Mouse (Mus musculus) cerebral cortex, adult 2 months (tissue): ENCODE data around the gene Srsf6.

Experiments used
- WGBS: fragments of 180-500 bp; shearing (Covaris S2); methylation state at CpG from one replicate; pipeline ENCODE4 v1.1.7; 2018; 5-methylcytosine and 5-hydroxymethylcytosine counted together

Srsf6 gene

DNA sequence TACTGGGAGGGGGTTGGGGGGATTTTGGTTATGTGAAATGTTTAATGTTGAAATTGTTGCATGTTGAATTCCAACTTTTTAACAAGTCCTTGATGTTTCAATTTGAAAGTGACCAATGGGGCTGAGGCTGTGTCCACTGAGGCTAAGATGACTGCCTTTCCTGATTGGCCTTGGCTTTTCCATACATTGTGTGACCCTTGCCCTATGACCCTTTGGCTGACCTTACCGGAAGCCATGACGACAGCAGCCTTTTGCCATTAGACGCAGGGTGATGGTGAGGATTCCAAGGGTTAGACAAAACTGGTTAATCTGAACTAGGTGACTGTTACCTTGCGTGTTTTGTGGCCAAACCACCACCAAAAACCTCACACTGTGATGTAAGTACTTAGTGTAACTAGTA, 1.4 kb downstream of the Srsf6 start:
- WGBS: 55% methylated on average over 4 of the region's 4 CpGs

- 92% methylated on average over 19 of the region's 19 CpGs for WGBS
These were observed 3.1 kb downstream of the Srsf6 start for GRCm38 (mm10) chr2:162934421-162934820.

DNA sequence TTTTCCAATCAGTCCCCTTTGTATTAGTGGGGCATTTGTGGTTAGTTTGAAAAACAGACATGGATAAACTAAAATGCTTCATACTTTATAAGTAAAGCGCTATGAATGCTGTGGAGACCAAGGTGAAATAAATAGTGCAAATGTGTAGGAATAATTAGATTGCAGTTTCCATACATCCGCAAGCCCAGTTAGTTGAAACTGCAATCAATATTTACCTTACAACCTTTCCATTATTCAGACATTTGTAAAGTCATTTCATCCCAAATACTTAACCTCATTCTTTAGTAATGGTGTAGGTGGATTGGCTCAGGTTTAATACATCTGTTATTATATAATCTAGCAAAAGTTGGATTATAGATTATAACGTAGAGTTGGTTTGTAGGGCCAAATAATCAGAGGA, 4.4 kb downstream of the Srsf6 start:
- WGBS: 83% methylated on average over 3 of the region's 3 CpGs

GRCm38 (mm10) chr2:162939562-162939961, 8.2 kb downstream of the Srsf6 start:
- 50% methylated on average over 1 of the region's 1 CpGs for WGBS

DNA sequence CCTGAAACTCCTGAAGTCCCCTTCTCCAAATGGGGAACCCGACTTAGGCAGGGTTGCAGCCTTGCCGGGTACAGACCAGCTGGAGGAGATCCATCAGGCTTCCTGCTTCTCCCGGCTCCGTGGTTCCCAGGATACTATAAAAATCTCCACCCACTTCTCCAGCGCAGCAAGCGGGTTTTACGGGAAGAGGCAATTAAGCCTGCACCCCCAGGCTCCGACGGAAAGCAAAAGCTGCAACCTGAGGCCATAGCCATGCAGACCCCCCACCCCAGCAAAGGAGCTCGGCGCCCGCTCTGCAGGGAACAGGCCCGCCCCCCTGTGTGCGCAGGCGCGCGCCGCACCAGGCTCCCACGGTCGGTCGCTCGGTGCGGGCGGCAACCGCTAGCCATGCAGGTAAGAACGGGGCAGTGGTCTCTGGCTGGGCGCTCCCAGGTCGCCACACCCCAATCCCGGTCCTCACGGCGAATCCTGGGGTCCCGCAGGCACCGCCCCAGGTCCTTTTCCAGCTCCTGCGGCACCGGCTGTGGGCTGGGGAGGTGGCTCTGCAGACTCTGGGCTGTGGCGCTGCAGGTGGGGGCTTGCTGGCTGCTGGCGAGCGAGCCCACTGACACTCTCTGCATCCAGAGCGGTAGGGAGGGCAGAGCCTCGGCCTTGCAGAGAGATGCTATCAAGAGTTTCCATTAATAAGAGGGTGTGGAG, 12.0 kb downstream of the Srsf6 start, which contains the start of gene L3mbtl1:
TSS of gene L3mbtl1 (plus strand) at position 325 of the 699 bp plus-strand sequence.
- WGBS: 1% methylated on average over 40 of the region's 40 CpGs

DNA sequence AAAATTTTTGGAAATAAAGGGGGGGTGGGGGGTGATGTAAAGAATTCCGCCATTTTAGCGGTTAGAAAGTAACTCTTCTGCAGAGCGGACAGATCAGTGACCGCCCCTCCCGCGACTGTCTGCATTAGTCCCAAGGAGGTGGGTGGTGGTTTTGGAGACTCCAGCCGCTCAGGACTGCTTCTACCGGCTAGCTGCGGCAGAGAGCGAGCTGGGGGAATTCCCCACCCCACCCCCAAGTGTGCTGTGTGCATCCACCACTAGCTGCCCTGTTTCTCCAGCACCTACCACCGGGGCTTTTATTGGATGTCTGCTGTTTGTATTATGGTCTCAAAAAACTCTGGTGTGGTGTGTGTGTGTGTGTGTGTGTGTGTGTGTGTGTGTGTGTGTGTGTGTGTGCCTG, 12.6 kb downstream of the Srsf6 start:
- WGBS: 7% methylated on average over 11 of the region's 11 CpGs

DNA sequence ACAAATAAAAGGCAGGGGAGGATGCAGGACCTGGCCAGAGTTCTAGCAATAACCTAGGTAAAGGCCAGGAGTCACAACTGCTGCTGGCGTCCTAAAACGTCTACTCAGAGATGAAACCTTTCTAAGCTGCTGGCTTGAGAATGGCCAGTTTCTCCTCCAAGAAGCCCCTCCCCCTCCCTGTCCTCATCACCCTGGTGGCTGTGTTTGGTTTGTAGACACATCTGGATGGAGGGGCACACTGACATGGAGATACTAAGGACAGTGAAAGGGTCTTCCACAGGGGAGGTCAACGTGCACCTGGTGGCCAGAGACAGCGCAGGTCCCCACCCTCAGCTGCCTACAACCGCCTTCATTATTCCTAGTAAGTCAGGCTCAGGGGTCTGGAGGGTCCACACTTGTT, 15.6 kb downstream of the Srsf6 start:
- WGBS: 90% methylated on average over 5 of the region's 5 CpGs

DNA sequence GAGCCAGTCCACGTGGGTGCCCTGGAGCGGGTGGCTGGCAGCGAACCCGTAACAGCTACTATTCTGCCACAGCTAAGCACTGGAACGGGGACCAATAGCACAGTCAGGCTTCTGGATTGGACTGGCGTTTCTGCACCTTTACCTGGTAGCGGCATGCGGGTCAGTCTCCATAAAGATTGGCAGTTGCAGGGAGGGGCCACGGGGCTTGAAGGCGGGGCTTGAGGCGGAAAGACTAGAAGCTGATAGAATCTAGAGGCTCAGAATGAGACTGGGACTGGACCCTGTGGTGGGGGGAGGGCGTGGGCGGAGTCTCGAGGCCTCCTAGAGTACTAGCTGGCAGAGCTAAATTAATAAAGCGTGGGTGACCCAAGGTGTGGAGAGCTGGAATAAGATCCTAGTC, 16.4 kb downstream of the Srsf6 start:
- WGBS: 37% methylated on average over 15 of the region's 15 CpGs

- WGBS: 56% methylated on average over 14 of the region's 14 CpGs
These were observed 16.9 kb downstream of the Srsf6 start for GRCm38 (mm10) chr2:162948221-162948620.

GRCm38 (mm10) chr2:162950776-162951175, 19.4 kb downstream of the Srsf6 start:
- WGBS: 89% methylated on average over 2 of the region's 2 CpGs

GRCm38 (mm10) chr2:162956843-162957242, 25.5 kb downstream of the Srsf6 start:
- 100% methylated on average over 2 of the region's 2 CpGs for WGBS

GRCm38 (mm10) chr2:162961321-162961720, 30.0 kb downstream of the Srsf6 start:
- 72% methylated on average over 9 of the region's 10 CpGs for WGBS

DNA sequence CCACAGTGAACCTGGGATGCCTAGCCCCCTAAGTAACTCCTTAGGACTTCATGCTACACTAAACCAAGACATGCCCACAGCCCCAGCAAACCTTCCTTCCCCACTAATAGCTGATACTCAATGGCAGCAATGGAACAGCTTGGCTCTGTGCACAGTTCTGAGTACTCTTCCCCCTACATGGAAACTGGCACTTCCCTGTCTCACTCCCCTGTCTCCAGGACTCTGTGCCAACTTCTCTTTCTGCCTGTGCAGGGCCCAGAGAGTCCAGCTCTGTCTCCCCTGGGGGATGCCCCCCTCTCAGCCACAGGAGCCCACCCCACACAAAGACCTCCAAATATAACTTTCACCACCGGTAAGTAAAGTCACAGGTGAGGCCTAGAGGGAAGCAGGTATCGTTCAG, 35.4 kb downstream of the Srsf6 start:
- WGBS: 94% methylated on average over 2 of the region's 2 CpGs

DNA sequence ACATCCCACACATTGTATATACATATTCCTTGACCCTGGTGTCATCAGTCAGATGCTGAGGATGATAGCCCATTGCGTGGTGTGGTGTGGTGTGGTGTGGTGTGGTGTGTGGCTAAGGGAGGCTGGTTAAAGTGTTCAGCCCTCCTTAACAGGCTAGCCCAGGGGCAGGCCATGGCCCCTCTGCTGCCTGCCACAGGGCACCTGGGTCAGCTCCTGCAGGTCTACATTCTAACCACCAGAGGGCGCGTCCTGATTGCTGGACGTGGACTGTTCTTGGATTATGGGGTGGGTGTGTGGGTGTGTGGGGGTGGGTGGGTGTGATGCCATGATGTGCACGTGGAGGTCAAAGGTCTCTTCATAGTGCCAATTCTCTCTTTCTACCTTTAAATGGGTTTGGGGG, 37.0 kb downstream of the Srsf6 start:
- whole genome bisulfite sequencing: 18% methylated on average over 5 of the region's 5 CpGs

DNA sequence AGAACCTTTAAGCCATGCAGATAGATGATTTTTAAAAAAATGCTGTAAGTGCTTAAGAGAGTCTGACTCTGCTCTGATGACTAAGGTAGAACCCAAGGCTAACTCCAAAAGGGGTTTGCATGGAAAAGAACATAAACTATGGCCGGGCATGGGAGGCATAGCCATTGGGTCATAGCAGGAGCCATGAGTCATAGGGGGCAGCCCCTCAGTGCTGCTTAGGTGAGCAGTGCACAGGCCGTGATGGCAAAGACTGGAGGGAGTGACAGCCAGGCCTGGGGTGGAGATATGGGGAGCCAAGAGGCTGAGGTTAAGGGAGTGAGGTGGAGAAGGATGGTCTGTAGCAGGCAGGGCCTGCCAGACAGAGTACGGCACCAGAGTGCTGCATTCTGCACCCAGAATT, 37.8 kb downstream of the Srsf6 start:
- WGBS: 87% methylated on average over 3 of the region's 3 CpGs

- WGBS: 88% methylated on average over 6 of the region's 6 CpGs
These were observed 39.6 kb downstream of the Srsf6 start for GRCm38 (mm10) chr2:162970896-162971295.

GRCm38 (mm10) chr2:162972752-162973151, 41.4 kb downstream of the Srsf6 start:
- WGBS: 83% methylated on average over 7 of the region's 7 CpGs

DNA sequence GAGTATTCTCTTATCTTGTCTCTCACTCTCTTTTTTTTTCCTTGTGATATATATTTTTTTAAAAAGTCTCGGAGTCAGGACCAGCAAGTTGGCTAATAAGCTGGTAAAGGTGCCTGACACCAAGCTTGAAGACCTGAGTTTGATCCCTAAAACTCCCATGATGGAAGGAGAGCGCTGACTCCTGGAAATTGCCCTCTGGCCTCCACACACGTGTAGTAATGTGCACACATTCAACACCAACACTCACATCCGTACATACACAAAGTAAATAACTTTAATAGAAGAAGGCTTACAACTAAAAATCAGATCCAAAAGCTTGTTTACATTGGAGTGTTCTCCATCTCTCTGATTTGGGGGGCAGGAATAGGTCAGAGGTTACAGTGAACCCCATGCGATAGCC, 41.9 kb downstream of the Srsf6 start:
- WGBS: 82% methylated on average over 5 of the region's 5 CpGs

DNA sequence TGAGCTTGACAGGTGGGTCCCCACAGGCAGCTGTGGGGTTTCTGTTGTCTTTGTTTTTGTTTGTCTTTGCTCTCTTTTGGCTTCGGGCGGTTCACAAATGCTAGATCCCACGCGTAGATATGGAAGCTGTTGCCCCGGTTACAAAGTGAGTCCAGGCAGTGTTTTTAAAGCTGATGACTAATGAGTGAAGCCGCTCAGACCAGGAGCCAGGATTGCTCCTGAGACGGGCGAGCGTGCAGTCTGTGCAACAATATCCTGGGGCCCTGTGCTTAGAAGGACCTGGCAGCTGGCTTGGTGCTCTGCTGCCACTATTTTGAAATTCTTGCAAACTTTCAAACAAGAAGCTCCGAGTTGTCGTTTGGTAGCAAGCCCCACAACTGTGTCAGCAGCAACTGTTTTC, 42.3 kb downstream of the Srsf6 start:
- WGBS: 41% methylated on average over 11 of the region's 11 CpGs

GRCm38 (mm10) chr2:162975157-162975775, 43.9 kb downstream of the Srsf6 start:
- 59% methylated on average over 11 of the region's 11 CpGs for WGBS

- 52% methylated on average over 4 of the region's 4 CpGs for WGBS
These were observed 44.7 kb downstream of the Srsf6 start for GRCm38 (mm10) chr2:162976001-162976400.

- WGBS: 93% methylated on average over 6 of the region's 6 CpGs
These were observed 53.1 kb downstream of the Srsf6 start for GRCm38 (mm10) chr2:162984381-162984780.

DNA sequence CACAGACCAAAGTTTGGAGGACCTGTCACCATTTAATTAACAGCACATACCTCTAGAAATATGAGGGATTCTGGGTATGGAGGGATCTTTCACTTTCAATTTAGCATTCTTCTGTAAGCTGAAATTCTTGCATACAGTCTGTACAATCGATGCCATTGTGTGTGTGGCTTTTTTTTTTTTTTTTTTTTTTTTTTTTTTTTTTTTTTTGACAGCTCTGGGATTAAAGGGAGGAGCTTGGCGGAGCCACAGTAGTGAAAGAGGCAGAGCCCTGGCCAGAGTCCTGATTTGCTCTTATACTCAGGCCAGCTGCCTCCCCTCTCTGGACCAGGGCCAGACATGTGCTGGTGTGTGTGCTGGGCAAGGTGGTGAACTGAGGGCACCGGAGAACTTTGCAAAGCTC, 54.6 kb downstream of the Srsf6 start:
- WGBS: 20% methylated on average over 3 of the region's 3 CpGs
